Mouse (Mus musculus) spleen, adult 2 months (tissue): ENCODE measurements around the gene Tgif1.

ENCODE experiments used
- CTCF ChIP-seq: fragments of 200-500 bp; IDR thresholded peaks from 2 replicates; pipeline ENCODE4 v1.5.1; 2011; ENCODE audit warnings: mild to moderate bottlenecking, inconsistent platforms; ENCODE audit not compliant: insufficient read depth, insufficient read length, insufficient replicate concordance; ENCODE audit errors: extremely low read depth
- POLR2A ChIP-seq: fragments of 200-500 bp; IDR thresholded peaks from 2 replicates; pipeline ENCODE4 v1.6.1; 2011; ENCODE audit warnings: low read depth, low read length, inconsistent platforms

DNA sequence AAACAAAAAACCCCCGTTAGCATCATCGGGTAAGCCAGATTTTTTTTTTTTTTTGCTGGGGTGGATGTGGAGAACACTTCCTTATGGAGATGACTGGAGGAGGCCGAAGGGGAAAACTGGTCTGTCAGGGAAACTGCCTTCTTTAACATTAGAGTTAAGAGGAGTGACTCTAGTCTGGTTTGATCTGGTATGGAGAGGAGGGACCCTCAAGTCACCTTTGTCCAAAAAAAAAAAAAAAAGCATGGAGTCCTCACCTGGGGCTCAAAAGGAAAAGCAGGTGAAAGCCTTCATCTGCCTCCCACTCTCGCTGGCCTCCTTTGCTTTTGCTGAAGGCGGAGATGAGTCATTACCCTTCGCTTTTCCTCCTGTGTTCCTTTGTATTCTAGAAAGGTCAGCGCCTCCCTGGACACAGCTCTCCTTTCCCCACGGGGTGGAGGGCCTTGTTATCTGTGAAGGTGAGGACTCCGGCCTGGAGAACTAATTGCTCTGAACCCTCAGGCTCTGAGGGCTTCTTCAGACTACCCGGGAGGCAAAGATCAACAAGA is 11.8 kb upstream of the Tgif1 start:
- no peak for TF ChIP-seq POLR2A
- TF ChIP-seq CTCF: no peak
